Mouse (Mus musculus) bone marrow macrophage, adult 2 months (primary cell): Measurements from ENCODE around the gene Cdh11. TPM values are rescaled to one million over a fixed set of nuclear protein-coding genes. Genes with fewer than 3 reads are reported as not detected.
"Not testable (repeated sequence)": the region's sequence is repeated elsewhere in the genome, so short reads cannot be mapped to it uniquely, and the experiment has no call there.

Source experiments
- H3K27ac ChIP-seq: 2 replicates; pipeline ENCODE4 v1.5.1; 2012; ENCODE audit warnings: low read depth, low read length; ENCODE audit not compliant: insufficient read depth
- H3K4me1 ChIP-seq: 2 replicates; pipeline ENCODE4 v1.6.1; 2012; ENCODE audit warnings: low read length; ENCODE audit not compliant: control insufficient read depth, insufficient read depth
- H3K4me3 ChIP-seq: 2 replicates; pipeline ENCODE4 v1.5.1; 2012; ENCODE audit warnings: mild to moderate bottlenecking, low read length, moderate library complexity; ENCODE audit not compliant: insufficient read depth
- CTCF ChIP-seq: IDR thresholded peaks from 2 replicates; pipeline ENCODE4 v1.5.1; 2012; ENCODE audit warnings: low read depth, mild to moderate bottlenecking, low read length, moderate library complexity
- POLR2A ChIP-seq: IDR thresholded peaks from 2 replicates; pipeline ENCODE4 v1.6.1; 2012; ENCODE audit warnings: mild to moderate bottlenecking, low read depth, low read length, borderline replicate concordance
- polyA plus RNA-seq: library from polyadenylated mRNA; stranded (reverse); fragments of >200 nt; gene quantifications from 2 replicates; pipeline ENCODE4 v1.2.4, GENCODE M21; 2012; ENCODE audit not compliant: missing spikeins, insufficient read depth, insufficient read length

Gene Cdh11
- polyA plus RNA-seq, 1 experiment = 0.47 TPM

DNA sequence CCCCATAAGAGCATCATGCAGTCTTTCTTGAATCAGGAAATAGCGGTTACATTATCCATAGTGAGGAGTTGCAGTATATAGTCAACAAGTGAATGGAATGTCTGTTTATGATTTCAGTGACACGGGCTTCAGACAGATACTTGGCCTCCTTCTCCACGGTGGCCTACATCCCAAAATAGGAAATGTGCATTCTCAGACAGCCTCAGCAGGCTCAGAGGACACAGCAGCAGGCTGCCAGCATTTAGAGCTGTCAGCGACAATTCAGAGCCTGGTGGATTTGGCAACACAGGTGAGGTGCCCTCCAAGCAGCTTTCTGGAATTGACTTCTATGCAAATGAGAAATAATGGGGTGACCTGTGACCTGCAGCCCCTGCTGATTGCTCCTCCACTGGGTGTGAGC lies 69.5 kb downstream of the Cdh11 start:
- Histone ChIP-seq H3K4me3 (no peak overlapping the region), H3K27ac (no peak overlapping the region), H3K4me1 (no peaks in the 10 kb centered on the region)
- TF ChIP-seq POLR2A = no peak
- no peak for TF ChIP-seq CTCF

DNA sequence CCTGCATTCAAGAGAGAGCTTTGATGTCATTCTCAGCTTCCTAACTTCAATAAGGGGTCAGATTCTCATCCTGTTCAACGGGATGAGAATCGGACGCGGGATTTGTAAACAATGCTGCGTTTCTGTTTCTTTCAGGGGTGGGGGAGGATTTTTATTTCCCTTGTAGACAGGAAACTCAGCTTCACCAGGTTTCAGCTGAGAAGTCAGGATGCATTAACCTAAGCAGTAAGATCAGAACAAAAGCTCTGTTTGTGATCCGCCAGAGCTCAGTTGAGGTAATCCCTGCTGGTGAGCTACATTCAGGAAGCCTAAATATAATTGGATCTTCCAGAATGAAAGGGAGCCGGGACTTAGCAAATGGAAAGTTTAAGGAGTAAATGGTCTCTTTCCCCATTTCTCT lies 78.1 kb downstream of the Cdh11 start:
- TF ChIP-seq CTCF (no peak), POLR2A (no peak)
- Histone ChIP-seq H3K4me1 (no peaks in the 10 kb centered on the region), H3K4me3 (no peak overlapping the region), H3K27ac (no peak overlapping the region)

DNA sequence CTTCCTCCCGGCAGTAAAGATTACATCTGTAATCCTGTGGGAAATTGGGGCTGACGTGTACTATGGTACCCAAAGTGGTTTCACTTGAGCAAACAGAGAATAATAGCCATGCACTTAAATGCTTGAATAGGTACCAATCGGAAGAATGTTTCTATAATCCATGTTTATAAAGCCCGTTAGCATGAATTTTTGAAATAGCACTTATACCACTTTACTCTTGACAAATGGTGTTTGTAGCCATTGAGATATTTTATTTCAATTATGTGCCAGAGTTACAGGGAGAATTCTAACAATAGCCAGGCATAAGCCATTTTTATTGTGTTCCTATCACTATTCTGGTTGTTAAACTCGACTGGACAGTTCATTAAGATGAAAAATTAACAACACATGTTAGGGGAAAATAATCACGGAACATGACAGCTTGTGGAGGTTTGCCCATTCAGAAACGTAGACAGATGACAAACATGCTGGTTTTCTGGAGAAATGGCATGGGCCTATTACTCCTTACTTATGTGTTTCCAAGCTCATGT lies 80.0 kb downstream of the Cdh11 start:
- Histone ChIP-seq H3K4me3 (no peak overlapping the region), H3K27ac (no peak overlapping the region), H3K4me1 (no peaks in the 10 kb centered on the region)
- TF ChIP-seq CTCF (no peak), POLR2A (no peak)

DNA sequence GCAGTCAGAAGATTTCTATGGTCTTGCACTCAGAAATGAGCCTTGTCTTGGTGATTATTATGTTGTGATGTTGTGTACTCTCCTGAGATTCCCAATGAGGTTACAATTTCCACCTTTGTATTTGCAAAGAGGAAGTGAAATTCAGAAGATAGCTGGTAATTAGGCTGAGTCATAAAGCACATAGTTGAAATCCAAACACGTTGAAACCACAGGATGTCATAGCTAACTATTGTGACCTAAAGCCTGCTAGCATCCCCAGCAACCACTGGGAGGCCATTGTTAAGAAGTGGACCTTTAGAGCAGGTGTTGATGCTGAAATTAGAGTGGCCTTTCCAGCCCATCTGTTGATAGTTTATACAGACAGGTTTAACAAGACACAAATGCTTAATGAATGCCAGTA lies 85.2 kb downstream of the Cdh11 start:
- no peak for TF ChIP-seq POLR2A
- TF ChIP-seq CTCF = no peak
- H3K4me1 ChIP-seq = no peaks in the 10 kb centered on the region
- H3K4me3 ChIP-seq = no peak overlapping the region
- no peak overlapping the region for H3K27ac ChIP-seq

DNA sequence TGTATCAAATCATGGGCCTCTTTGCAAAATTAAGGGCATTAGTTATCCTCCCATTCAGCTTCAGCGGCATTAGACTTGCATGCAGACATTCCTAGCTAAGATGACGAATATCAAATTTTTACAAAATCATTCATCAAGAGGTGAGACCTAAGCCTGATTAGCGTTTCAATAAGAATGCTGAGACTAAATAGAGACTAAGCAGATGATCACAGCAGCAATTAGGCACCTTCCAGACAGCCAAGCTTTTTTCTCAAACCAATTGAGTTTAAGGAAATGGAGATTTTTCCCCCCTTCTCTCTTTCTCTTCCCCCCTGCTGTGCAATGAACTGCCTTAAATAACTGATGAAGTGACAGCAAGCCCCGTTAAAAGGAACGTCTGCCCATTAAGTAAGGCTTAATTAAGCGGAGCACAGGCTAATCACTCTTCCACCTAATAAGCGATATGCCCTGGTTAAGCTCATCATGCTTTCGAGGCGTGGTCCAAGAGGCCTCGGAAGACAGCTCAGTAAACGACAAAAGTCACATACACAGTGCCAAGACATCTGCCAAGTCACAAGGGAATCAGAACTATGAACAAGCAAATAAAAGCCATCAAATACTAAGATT lies 87.1 kb downstream of the Cdh11 start:
- Histone ChIP-seq H3K4me3 (no peak overlapping the region), H3K27ac (no peak overlapping the region), H3K4me1 (no peaks in the 10 kb centered on the region)
- TF ChIP-seq POLR2A (no peak), CTCF (no peak)

DNA sequence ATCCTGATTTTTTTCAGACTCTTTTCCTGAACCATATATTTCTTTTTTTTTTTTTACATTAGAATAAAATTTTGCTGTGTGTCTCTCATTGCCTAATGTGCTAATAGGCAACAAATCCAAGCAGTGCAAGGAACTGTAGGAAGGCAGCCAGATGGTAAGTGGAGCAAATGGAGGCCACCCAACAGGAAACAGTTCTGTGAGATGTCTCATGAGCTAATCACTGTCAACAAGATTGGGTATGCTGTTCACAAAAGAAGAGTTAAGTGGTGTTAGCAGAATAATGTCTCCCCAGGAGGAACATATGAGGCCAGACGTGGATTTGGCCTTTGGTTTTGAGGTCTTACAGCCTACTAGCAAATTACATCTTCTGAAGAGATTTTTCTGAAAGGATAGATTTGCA lies 92.0 kb downstream of the Cdh11 start:
- no peaks in the 10 kb centered on the region for H3K4me1 ChIP-seq
- TF ChIP-seq CTCF (no peak), POLR2A (no peak)
- H3K4me3 ChIP-seq = no peak overlapping the region
- H3K27ac ChIP-seq = no peak overlapping the region

DNA sequence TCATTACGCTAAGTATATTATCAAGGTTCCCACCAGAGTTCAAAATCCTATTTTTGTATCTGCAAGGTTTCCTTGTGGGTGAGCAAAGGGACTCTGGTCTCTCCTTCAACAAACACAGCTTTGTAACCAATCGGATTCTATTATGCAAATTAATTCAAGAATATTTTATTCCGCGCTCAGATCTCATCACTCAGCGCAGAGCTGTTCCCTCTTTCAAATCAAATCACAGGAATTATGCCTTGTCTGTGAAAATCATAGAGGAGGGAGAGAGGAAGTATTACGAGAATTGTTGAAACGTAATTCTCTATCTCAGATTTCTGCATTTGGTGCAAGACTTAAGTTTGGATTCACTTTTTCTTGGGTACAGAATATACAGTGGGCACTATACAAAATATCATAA lies 100.0 kb downstream of the Cdh11 start:
- H3K27ac ChIP-seq, H3K4me3 ChIP-seq, H3K4me1 ChIP-seq: not testable (repeated sequence)

DNA sequence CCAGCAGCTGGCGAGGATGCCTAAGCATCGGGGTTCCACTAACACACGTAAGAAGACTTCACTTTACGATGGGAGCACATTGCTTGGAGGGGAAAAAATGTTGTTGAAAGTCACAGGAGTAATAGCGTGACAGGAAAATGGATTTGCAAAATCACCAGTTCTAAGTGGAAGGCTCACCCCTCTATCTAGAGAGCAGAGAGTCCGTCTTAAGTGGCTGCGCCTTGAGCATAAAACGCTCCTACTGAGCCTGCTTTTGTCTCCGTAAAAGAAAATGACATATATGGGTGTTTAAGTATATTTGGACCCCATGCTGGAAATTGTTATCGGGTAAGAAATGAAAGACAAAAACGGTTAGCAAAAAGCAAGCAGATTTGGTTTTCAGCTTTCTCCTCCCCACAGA lies 100.4 kb downstream of the Cdh11 start:
- TF ChIP-seq CTCF = no peak
- TF ChIP-seq POLR2A = no peak
- Histone ChIP-seq H3K27ac (no peak overlapping the region), H3K4me3 (no peak overlapping the region), H3K4me1 (no peaks in the 10 kb centered on the region)

DNA sequence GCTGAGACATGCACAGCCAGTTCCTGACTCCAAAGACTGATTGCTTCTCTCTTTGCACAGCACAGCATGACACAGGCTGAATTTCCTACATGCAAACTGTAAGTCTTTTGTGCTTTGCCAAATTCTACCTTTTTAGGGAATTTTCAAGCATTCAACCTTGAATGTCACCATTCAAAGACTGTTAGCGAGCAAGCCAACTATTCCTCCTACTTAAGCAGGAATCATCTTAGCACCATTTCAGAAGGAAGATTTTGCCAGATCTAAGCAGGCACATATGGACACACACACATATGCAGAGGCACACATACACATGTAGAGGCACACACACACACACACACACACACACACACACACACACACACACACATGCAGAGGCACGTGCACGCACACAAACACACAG lies 108.3 kb downstream of the Cdh11 start:
- Histone ChIP-seq H3K4me3 (no peak overlapping the region), H3K27ac (no peak overlapping the region), H3K4me1 (no peaks in the 10 kb centered on the region)
- TF ChIP-seq POLR2A (no peak), CTCF (no peak)

DNA sequence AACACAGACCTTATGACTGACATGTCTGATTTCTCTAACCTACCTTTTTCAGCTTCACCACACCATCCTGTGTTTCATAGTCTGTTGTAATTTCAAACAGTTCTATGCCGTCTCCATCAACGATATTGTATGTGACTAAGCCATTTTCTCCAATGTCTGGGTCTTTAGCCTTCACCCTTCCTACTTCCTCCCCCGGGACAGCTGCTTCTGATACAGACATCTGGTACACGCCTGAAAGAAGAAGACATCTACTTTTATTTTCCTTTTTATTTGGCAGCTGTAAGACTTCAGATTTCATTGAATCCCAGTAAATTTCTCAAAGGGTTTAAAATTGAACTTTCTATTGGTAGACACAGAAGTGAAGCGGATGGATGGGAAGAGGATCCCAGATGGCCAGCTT lies 120.9 kb downstream of the Cdh11 start:
- H3K27ac ChIP-seq, H3K4me1 ChIP-seq, H3K4me3 ChIP-seq: not testable (repeated sequence)

DNA sequence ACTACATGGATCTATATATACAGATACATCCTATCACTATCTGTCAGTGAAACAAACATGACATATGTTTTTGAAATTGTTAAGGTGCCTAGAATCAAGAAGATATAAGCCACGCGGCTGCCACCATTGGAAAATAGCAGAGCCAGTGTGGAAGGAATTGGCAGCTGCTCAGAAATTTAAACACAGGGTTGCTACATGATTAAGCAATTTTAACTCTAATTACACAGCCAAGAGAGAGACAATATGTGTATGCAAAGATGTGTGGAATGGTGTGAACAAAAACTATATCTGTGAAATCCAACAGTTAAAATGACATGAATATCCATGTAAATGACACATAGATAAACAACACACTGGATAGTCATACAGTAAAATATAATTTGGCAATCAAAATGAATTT lies 128.9 kb downstream of the Cdh11 start:
- Histone ChIP-seq H3K27ac (no peak overlapping the region), H3K4me3 (no peak overlapping the region), H3K4me1 (no peaks in the 10 kb centered on the region)
- TF ChIP-seq POLR2A = no peak
- TF ChIP-seq CTCF = no peak
